Mouse (Mus musculus): Measurements from ENCODE around the gene Eif3i. TPM values are rescaled to one million over a fixed set of nuclear protein-coding genes. Genes with fewer than 3 reads are reported as not detected.
A peak's percentile ranks its signal among the peaks of the same experiment; 100 is the strongest.

The Eif3i gene
- 274 and 289 TPM in 2 replicates for polyA plus RNA-seq (2015; fragmentation: Nextera tagmentation; extraction: Ambion mirVana)

- WGBS: under 1% methylated on average over 74 of the region's 74 CpGs
- peak; percentile 85 for ATAC-seq (ENCODE audit: insufficient number of reproducible peaks, insufficient read depth, low FRiP score, low TSS enrichment, low read depth)
Measured at GRCm38 (mm10) chr4:129600233-129601158, at the start of gene Eif3i, which contains the start of gene Tmem234. TSS of gene Eif3i (minus strand) at chr4:129600648. TSS of gene Tmem234 (plus strand) at chr4:129600668.

GRCm38 (mm10) chr4:129648656-129649055 is 48.2 kb upstream of the Eif3i start:
- Histone ChIP-seq H3K4me3 (no peak overlapping the region), H3K27me3 (no peaks in the 10 kb centered on the region), H3K9me3 (no peaks in the 10 kb centered on the region), H3K4me1 (no peaks in the 10 kb centered on the region), H3K27ac (no peak overlapping the region), H3K36me3 (peaks cover 94% of the 10 kb centered on the region), H3K9ac (no peak overlapping the region), H3K4me2 (no peak overlapping the region)
- ATAC-seq (ENCODE audit: insufficient number of reproducible peaks, insufficient read depth, low FRiP score, low TSS enrichment, low read depth): no peak
- WGBS: 74% methylated on average over 1 of the region's 1 CpGs

More at GRCm38 (mm10) chr4:129600233-129601158, at the start of gene Eif3i, which contains the start of gene Tmem234:
- H3K9ac ChIP-seq: peak within 1 kb of the TSS; percentile 93
- peak within 1 kb of the TSS; percentile 95 for H3K4me3 ChIP-seq
- no peaks in the 10 kb centered on the region for H3K27me3 ChIP-seq
- peaks cover 26% of the 10 kb centered on the region for H3K4me1 ChIP-seq
- peak within 1 kb of the TSS; percentile 76 for H3K4me2 ChIP-seq
- peaks cover 58% of the 10 kb centered on the region for H3K36me3 ChIP-seq
- no peaks in the 10 kb centered on the region for H3K9me3 ChIP-seq
- peak within 1 kb of the TSS; percentile 83 for H3K27ac ChIP-seq

DNA sequence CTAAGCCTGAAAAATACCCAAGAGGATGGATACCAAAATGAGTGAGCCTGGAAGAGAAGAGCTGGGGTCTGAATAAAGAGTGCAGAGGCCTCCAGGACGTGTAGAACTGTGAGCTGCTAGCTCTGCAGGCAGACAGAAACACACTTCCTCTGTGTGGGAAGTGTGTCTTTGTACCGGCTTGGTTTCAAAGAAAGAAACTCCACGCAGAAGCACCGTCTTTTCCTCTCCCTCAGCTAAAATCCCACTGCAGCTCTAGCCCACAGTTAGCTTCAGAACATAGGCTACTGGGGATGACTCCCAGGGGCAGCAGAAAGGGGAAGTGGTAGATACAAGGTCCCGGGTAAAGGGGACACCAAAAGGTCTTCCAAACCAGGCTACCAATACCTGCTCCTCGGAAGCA is 44.8 kb upstream of the Eif3i start:
- Histone ChIP-seq H3K4me1 (peaks cover 9% of the 10 kb centered on the region), H3K4me2 (no peak overlapping the region)
- WGBS: 90% methylated on average over 6 of the region's 6 CpGs

GRCm38 (mm10) chr4:129641756-129642155 is 41.3 kb upstream of the Eif3i start:
- no peak for ATAC-seq (ENCODE audit: insufficient number of reproducible peaks, insufficient read depth, low FRiP score, low TSS enrichment, low read depth)
- Histone ChIP-seq H3K27ac (peak overlapping the region; percentile 55), H3K4me1 (peaks cover 35% of the 10 kb centered on the region), H3K27me3 (no peaks in the 10 kb centered on the region), H3K4me3 (peak overlapping the region; percentile 55; the same call in 1 of the 2 replicates), H3K9ac (no peak overlapping the region; the same call in 1 of the 2 replicates), H3K9me3 (no peaks in the 10 kb centered on the region), H3K36me3 (peaks cover 57% of the 10 kb centered on the region), H3K4me2 (peak overlapping the region; percentile 80)
- WGBS: 30% methylated on average over 5 of the region's 5 CpGs

More for the DNA sequence above, 44.8 kb upstream of the Eif3i start:
- Histone ChIP-seq H3K27ac (no peak overlapping the region), H3K9me3 (no peaks in the 10 kb centered on the region), H3K4me3 (no peak overlapping the region), H3K27me3 (no peaks in the 10 kb centered on the region), H3K36me3 (peaks cover 67% of the 10 kb centered on the region), H3K9ac (no peak overlapping the region)
- ATAC-seq (ENCODE audit: insufficient number of reproducible peaks, insufficient read depth, low FRiP score, low TSS enrichment, low read depth): no peak

DNA sequence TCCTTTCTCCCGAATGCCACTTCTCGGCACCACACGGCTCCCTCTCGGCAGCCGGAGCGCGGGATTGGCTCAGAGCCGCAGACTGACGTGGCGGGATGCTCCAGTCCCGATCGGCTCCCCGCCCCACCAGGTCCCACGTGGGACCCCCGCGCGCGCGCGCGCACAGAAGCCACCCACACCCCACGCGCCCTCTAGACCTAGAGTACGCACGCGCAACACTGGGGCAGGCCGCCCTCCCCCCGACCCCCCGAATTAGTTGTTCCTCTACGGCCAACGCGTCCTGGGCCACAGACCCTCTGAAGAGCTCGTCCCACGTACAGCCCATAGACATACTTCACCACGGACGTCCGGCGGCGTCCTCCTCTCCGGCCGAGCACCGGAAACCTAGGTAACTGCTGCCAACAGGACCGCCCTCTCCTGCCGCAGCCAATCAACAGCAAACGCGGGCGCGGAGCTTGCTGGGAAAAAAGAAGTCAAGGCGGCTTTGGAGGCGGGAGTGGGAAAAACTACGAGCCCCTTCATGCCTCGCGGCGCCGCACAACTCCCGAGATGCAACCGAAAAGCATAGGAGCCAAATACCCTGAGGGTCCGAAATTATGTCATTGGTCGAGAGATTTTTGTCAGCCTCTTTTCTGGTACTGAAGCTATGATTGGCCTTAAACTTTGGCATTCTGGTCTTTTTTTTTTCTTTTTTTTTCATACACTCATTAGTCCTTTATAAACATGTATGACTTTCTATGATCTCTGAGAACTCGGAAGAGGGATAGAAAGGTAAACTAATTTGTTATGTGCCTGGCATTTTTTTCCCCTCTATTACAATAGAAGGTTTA is 40.4 kb upstream of the Eif3i start, which contains the start of gene Txlna:
Gene Txlna, minus strand, starts transcription at position 428 of the 830 bp plus-strand sequence.
- Histone ChIP-seq H3K36me3 (peaks cover 57% of the 10 kb centered on the region), H3K4me2 (peak within 1 kb of the TSS; percentile 80), H3K27me3 (no peaks in the 10 kb centered on the region), H3K9me3 (no peaks in the 10 kb centered on the region), H3K4me3 (peak within 1 kb of the TSS; percentile 55), H3K9ac (peak within 1 kb of the TSS; percentile 81), H3K27ac (peak within 1 kb of the TSS; percentile 95), H3K4me1 (peaks cover 35% of the 10 kb centered on the region)
- WGBS: under 1% methylated on average over 60 of the region's 60 CpGs
- peak; percentile 93 for ATAC-seq (ENCODE audit: insufficient number of reproducible peaks, insufficient read depth, low FRiP score, low TSS enrichment, low read depth)

DNA sequence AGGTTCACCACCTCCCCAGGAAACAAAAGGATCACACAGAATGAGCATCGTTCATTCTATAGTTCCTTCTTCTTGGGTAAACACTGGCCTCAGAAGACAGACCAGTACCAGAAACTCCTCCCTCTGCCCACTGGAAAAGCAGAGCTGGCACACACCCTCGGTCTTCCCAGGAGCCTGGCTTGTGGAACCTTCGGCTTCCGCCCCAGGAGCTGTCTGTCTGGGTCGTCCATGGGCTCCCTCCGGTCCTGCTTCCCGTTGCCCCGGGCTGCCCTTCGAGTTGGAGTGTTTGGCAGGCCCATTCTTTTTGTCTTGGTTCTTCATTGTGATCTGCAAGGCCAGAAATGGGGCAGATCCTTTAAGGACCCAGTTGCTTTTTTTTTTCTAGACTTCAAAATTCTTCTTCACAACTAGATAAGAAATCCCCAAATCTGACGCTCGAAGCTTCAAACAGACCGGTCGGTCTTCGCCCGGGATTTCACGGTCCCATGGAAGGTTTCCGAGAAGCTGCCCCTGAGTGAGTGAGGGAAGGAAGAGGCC is 39.7 kb upstream of the Eif3i start:
- H3K27ac ChIP-seq: peak overlapping the region; percentile 95
- peak overlapping the region; percentile 81 for H3K9ac ChIP-seq
- 3% methylated on average over 17 of the region's 17 CpGs for WGBS
- peak overlapping the region; percentile 80 for H3K4me2 ChIP-seq
- no peaks in the 10 kb centered on the region for H3K9me3 ChIP-seq
- H3K36me3 ChIP-seq: peaks cover 57% of the 10 kb centered on the region
- ATAC-seq (ENCODE audit: insufficient number of reproducible peaks, insufficient read depth, low FRiP score, low TSS enrichment, low read depth): no peak
- H3K4me1 ChIP-seq: peaks cover 35% of the 10 kb centered on the region
- H3K27me3 ChIP-seq: no peaks in the 10 kb centered on the region
- peak overlapping the region; percentile 55 for H3K4me3 ChIP-seq

- peaks cover 57% of the 10 kb centered on the region for H3K36me3 ChIP-seq
- no peaks in the 10 kb centered on the region for H3K27me3 ChIP-seq
- peak overlapping the region; percentile 81 for H3K9ac ChIP-seq
- no peaks in the 10 kb centered on the region for H3K9me3 ChIP-seq
- no peak for ATAC-seq (ENCODE audit: insufficient number of reproducible peaks, insufficient read depth, low FRiP score, low TSS enrichment, low read depth)
- no peak overlapping the region for H3K27ac ChIP-seq
- peak overlapping the region; percentile 55 for H3K4me3 ChIP-seq
- peaks cover 35% of the 10 kb centered on the region for H3K4me1 ChIP-seq
- WGBS: 90% methylated on average over 15 of the region's 15 CpGs
- peak overlapping the region; percentile 80 for H3K4me2 ChIP-seq
Measured at GRCm38 (mm10) chr4:129639221-129639620, 38.8 kb upstream of the Eif3i start.

DNA sequence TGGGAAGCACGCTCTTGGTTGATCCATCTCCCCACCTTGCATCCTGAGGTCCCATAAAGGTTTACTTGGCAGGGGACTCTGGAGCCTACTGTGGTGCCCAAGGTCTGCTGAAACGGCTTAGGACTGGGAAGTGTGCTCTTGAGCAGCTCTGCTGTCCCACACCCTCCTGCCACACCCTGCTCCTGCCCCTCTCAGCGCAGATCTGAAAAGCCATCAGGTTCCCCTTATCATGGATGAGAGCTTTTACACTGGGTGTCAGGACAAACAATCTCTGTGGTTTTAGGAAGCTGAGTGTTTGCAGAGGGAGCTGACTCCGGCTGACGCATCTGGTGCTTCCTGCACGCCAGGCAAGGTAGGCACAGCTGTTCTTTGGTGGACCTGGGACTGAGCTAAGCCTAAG is 33.4 kb upstream of the Eif3i start:
- no peaks in the 10 kb centered on the region for H3K9me3 ChIP-seq
- H3K4me3 ChIP-seq: no peak overlapping the region
- ATAC-seq (ENCODE audit: insufficient number of reproducible peaks, insufficient read depth, low FRiP score, low TSS enrichment, low read depth): no peak
- peaks cover 96% of the 10 kb centered on the region for H3K36me3 ChIP-seq
- H3K27ac ChIP-seq: no peak overlapping the region
- H3K27me3 ChIP-seq: no peaks in the 10 kb centered on the region
- H3K9ac ChIP-seq: no peak overlapping the region
- H3K4me2 ChIP-seq: no peak overlapping the region
- H3K4me1 ChIP-seq: peaks cover 14% of the 10 kb centered on the region
- WGBS: 94% methylated on average over 6 of the region's 6 CpGs

DNA sequence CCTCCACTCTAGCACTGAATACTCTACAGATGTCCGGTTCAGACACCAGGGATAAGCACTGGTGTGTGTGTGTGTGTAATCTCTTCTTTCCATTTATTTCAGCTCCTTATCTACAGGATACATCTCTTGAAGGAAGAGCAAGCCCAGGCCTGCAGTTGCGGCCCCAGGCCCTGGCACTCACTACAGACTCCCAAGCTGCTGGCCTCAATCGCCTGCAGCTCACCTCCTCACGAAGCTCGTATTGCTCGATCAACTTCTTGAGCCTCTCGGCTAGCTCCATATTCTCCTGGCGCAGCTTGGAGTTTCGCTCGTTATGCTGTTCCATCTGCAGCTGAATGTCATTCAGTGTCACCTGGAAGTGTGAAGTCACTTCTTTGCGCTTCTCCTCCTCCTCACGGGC is 31.4 kb upstream of the Eif3i start:
- H3K4me2 ChIP-seq: no peak overlapping the region
- no peak for ATAC-seq (ENCODE audit: insufficient number of reproducible peaks, insufficient read depth, low FRiP score, low TSS enrichment, low read depth)

DNA sequence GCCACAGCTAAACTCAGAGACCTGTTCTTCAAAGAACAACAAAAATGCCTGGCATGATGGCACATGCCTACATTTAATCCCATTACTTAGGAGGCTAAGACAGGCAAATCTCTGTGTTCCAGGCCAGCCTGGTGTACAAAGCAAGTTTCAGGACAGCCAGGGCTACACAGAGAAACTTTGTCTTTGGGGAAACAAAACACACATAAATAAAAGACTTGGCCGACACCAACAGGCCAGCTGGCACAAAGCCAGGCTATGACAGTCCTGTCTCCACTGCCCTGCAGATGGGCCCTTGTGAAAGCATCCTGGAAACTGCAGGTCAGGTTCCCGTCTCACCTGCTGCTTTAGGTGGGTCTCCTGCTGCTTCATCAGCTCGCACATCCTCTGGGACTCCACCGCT is 30.5 kb upstream of the Eif3i start:
- WGBS: 87% methylated on average over 4 of the region's 4 CpGs

More for the DNA sequence above, 31.4 kb upstream of the Eif3i start:
- Histone ChIP-seq H3K27ac (no peak overlapping the region), H3K27me3 (no peaks in the 10 kb centered on the region), H3K4me1 (peaks cover under 1% of the 10 kb centered on the region; the same call in 1 of the 2 replicates), H3K9ac (no peak overlapping the region), H3K36me3 (peaks cover 98% of the 10 kb centered on the region), H3K9me3 (no peaks in the 10 kb centered on the region), H3K4me3 (no peak overlapping the region)
- WGBS: 88% methylated on average over 12 of the region's 12 CpGs

GRCm38 (mm10) chr4:129626035-129626434 is 25.6 kb upstream of the Eif3i start:
- WGBS: 73% methylated on average over 6 of the region's 6 CpGs
- Histone ChIP-seq H3K4me1 (peaks cover 34% of the 10 kb centered on the region), H3K9me3 (no peaks in the 10 kb centered on the region), H3K36me3 (peaks cover 61% of the 10 kb centered on the region), H3K4me2 (no peak overlapping the region), H3K9ac (no peak overlapping the region), H3K4me3 (no peak overlapping the region), H3K27me3 (no peaks in the 10 kb centered on the region), H3K27ac (no peak overlapping the region)
- no peak for ATAC-seq (ENCODE audit: insufficient number of reproducible peaks, insufficient read depth, low FRiP score, low TSS enrichment, low read depth)

More for the DNA sequence above, 30.5 kb upstream of the Eif3i start:
- no peak for ATAC-seq (ENCODE audit: insufficient number of reproducible peaks, insufficient read depth, low FRiP score, low TSS enrichment, low read depth)
- Histone ChIP-seq H3K4me1 (peaks cover 2% of the 10 kb centered on the region), H3K4me2 (no peak overlapping the region), H3K4me3 (no peak overlapping the region), H3K9me3 (no peaks in the 10 kb centered on the region), H3K27ac (no peak overlapping the region), H3K9ac (no peak overlapping the region), H3K27me3 (no peaks in the 10 kb centered on the region), H3K36me3 (peaks cover 98% of the 10 kb centered on the region)

Measured in embryonic facial prominence, embryonic 13.5 days (tissue).